Mouse (Mus musculus) liver, embryonic 16.5 days (tissue): ENCODE data around the gene Zfr2. TPM values are rescaled to one million over a fixed set of nuclear protein-coding genes. Genes with fewer than 3 reads are reported as not detected.

Source experiments
- ATAC-seq: fragments of 200-750 bp; cut with Nextera tagmentation; 2 replicates; pipeline ENCODE4 v1.8.0; 2017; ENCODE audit warnings: low read depth, mild to moderate bottlenecking, moderate number of reproducible peaks, moderate library complexity
- H3K27ac ChIP-seq: fragments of 300-500 bp; sonication (generic); 2 replicates; pipeline ENCODE4 v1.5.1; 2014; ENCODE audit warnings: mild to moderate bottlenecking, low read length
- H3K27me3 ChIP-seq: fragments of 300-500 bp; sonication (generic); 2 replicates; pipeline ENCODE4 v1.6.1; 2014; ENCODE audit warnings: low read depth, low read length, mixed read lengths; ENCODE audit not compliant: control insufficient read depth, insufficient read depth
- H3K36me3 ChIP-seq: fragments of 300-500 bp; sonication (generic); 2 replicates; pipeline ENCODE4 v1.6.1; 2014; ENCODE audit warnings: mild to moderate bottlenecking; ENCODE audit not compliant: control insufficient read depth, insufficient read depth
- H3K4me1 ChIP-seq: fragments of 300-500 bp; sonication (generic); 2 replicates; pipeline ENCODE4 v1.6.1; 2014; ENCODE audit warnings: low read depth, low read length, mixed read lengths; ENCODE audit not compliant: control insufficient read depth
- H3K4me2 ChIP-seq: fragments of 300-500 bp; sonication (generic); 2 replicates; pipeline ENCODE4 v1.6.1; 2014; ENCODE audit warnings: low read depth, low read length, mixed read lengths
- H3K4me3 ChIP-seq: fragments of 300-500 bp; sonication (generic); 2 replicates; pipeline ENCODE4 v1.5.1; 2014; ENCODE audit warnings: low read depth, mild to moderate bottlenecking, low read length
- H3K9ac ChIP-seq: fragments of 300-500 bp; sonication (generic); 2 replicates; pipeline ENCODE4 v1.6.1; 2014; ENCODE audit warnings: low read depth, low read length
- H3K9me3 ChIP-seq: fragments of 300-500 bp; sonication (generic); replicated peaks from 2 replicates; pipeline ENCODE4 v1.6.1; 2016; ENCODE audit warnings: low read length; ENCODE audit not compliant: control insufficient read depth
- WGBS: fragments of 180-500 bp; shearing (Covaris S2); extraction: QIAGEN DNeasy Blood & Tissue Kit; methylation state at CpG from one replicate; pipeline ENCODE4 v1.1.7; 2014; ENCODE audit not compliant: insufficient replicate concordance; 5-methylcytosine and 5-hydroxymethylcytosine counted together
- polyA plus RNA-seq: library from polyadenylated mRNA; unstranded; fragments of >200 nt; fragmentation: Nextera tagmentation; extraction: Ambion mirVana; gene quantifications from 2 replicates; pipeline ENCODE4 v1.2.1, GENCODE M21; 2015

The Zfr2 gene
- 0.59 and 1.1 TPM in 2 replicates for polyA plus RNA-seq

- Histone ChIP-seq H3K27me3 (peaks cover 44% of the 10 kb centered on the region), H3K9ac (peak within 1 kb of the TSS; percentile 70)
- WGBS: 6% methylated on average over 26 of the region's 29 CpGs
Observed at GRCm38 (mm10) chr10:81232580-81233225, at the start of gene Zfr2. Gene Zfr2 (plus strand): TSS chr10:81233155.

DNA sequence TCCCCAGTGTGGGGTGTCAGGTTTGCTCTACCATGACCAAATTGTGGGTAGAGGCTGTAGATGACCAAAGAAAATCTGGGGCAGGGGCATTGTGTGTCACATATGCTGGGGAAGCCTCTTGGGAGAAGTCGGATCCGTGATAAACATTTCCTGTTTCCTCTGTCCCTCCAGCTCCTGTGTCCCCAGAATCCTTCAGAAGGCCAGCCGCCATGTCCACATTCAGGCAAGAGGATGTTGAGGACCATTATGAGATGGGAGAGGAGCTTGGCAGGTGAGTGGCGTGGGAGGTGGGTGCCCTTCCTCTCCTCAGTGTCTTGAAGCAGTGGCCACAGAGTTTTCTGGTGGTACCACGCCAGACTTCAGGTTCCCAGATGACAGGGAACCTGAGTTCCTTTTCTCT is 49.1 kb upstream of the Zfr2 start, which contains the start of gene 4930442H23Rik:
Gene 4930442H23Rik, minus strand, starts transcription at position 45 of the 400 bp plus-strand sequence.
- Histone ChIP-seq H3K4me2 (peak within 1 kb of the TSS; percentile 85), H3K4me1 (peaks cover 16% of the 10 kb centered on the region), H3K9ac (peak within 1 kb of the TSS; percentile 79), H3K27me3 (no peaks in the 10 kb centered on the region), H3K9me3 (no peaks in the 10 kb centered on the region), H3K27ac (peak within 1 kb of the TSS; percentile 88), H3K36me3 (peaks cover 37% of the 10 kb centered on the region), H3K4me3 (peak within 1 kb of the TSS; percentile 79)
- WGBS: 71% methylated on average over 5 of the region's 5 CpGs
- ATAC-seq: no peak

More at GRCm38 (mm10) chr10:81232580-81233225, at the start of gene Zfr2:
- H3K4me3 ChIP-seq: peak within 1 kb of the TSS; percentile 70
- H3K4me1 ChIP-seq: peaks cover 13% of the 10 kb centered on the region
- H3K36me3 ChIP-seq: no peaks in the 10 kb centered on the region
- no peaks in the 10 kb centered on the region for H3K9me3 ChIP-seq
- peak within 1 kb of the TSS; percentile 85 for H3K4me2 ChIP-seq
- ATAC-seq: peak; percentile 85
- peak within 1 kb of the TSS; percentile 26; the same call in 1 of the 2 replicates for H3K27ac ChIP-seq

DNA sequence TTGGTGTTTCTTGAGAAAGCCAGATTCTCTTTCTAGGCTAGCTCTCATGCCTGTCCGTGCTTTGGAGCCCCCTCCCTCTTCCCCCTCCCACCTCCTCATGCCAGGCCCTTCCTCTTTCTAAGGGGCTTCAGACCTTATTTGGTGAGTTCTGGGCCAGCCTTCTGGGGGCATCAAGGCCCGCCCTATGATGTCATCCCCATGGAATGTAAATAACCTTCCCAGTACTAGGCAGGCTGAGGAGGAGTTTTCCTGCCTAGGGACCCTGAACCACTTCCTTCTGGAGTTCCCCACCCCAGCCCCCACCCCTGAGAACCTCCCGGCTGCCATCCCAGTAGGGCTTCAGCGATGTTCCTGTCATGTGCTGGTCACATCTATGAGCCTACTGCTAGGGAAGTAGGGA is 48.2 kb upstream of the Zfr2 start:
- H3K9me3 ChIP-seq: no peaks in the 10 kb centered on the region
- H3K4me1 ChIP-seq: peaks cover 11% of the 10 kb centered on the region
- H3K36me3 ChIP-seq: peaks cover 28% of the 10 kb centered on the region
- WGBS: 59% methylated on average over 4 of the region's 4 CpGs
- no peak overlapping the region for H3K4me2 ChIP-seq
- no peak for ATAC-seq
- no peaks in the 10 kb centered on the region for H3K27me3 ChIP-seq
- H3K9ac ChIP-seq: no peak overlapping the region
- no peak overlapping the region for H3K27ac ChIP-seq
- H3K4me3 ChIP-seq: no peak overlapping the region

- Histone ChIP-seq H3K4me3 (no peak overlapping the region), H3K9ac (no peak overlapping the region), H3K27me3 (no peaks in the 10 kb centered on the region), H3K4me1 (peaks cover 24% of the 10 kb centered on the region), H3K9me3 (no peaks in the 10 kb centered on the region), H3K4me2 (no peak overlapping the region), H3K36me3 (peaks cover 10% of the 10 kb centered on the region), H3K27ac (no peak overlapping the region)
- ATAC-seq: no peak
- 82% methylated on average over 9 of the region's 9 CpGs for whole genome bisulfite sequencing
Observed at GRCm38 (mm10) chr10:81187161-81187560, 45.8 kb upstream of the Zfr2 start.

DNA sequence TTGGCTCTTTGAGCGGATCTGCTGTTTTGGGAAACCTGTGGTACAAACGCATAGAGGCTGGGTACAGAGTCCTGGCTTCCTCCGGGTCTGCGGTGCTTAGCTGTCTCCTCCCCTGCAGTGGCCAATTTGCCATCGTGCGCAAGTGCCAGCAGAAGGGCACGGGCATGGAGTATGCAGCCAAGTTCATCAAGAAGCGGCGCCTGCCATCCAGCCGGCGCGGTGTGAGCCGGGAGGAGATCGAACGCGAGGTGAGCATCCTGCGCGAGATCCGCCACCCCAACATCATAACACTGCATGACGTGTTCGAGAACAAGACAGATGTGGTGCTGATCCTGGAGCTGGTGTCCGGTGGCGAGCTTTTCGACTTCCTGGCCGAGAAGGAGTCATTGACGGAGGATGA is 43.1 kb upstream of the Zfr2 start:
- 81% methylated on average over 26 of the region's 26 CpGs for WGBS
- Histone ChIP-seq H3K4me3 (no peak overlapping the region), H3K4me2 (no peak overlapping the region), H3K9ac (no peak overlapping the region), H3K27ac (no peak overlapping the region), H3K36me3 (peaks cover 6% of the 10 kb centered on the region), H3K27me3 (peaks cover 21% of the 10 kb centered on the region), H3K9me3 (no peaks in the 10 kb centered on the region), H3K4me1 (peaks cover 34% of the 10 kb centered on the region)
- ATAC-seq: no peak

- no peak overlapping the region for H3K9ac ChIP-seq
- H3K4me2 ChIP-seq: no peak overlapping the region
- H3K27ac ChIP-seq: no peak overlapping the region; the same call in 1 of the 2 replicates
- whole genome bisulfite sequencing: 66% methylated on average over 31 of the region's 31 CpGs
- peaks cover 6% of the 10 kb centered on the region for H3K36me3 ChIP-seq
- peaks cover 34% of the 10 kb centered on the region for H3K4me1 ChIP-seq
- no peak overlapping the region for H3K4me3 ChIP-seq
- H3K9me3 ChIP-seq: no peaks in the 10 kb centered on the region
- no peak for ATAC-seq
- peaks cover 26% of the 10 kb centered on the region for H3K27me3 ChIP-seq
Observed at GRCm38 (mm10) chr10:81190236-81190911, 42.6 kb upstream of the Zfr2 start.

DNA sequence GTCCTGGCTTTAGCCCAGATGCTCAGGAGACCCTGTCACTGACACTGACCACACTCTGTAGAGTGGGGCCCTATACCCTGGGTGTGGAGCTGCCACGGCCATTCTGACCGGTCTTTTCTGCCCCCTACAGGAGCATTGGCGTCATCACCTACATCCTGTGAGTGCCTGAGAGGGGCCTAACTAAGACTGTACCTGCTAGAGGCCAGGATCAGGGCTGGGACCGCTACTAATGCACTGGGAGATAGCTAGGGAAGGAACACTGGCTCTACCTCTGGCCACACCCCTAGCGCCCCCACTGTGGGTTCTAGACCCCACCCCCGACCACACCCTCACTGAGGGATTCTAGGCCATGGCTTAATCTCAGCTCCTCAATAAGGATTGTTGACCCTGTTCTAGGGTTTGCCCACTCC is 42.0 kb upstream of the Zfr2 start:
- H3K4me1 ChIP-seq: peaks cover 34% of the 10 kb centered on the region
- WGBS: 24% methylated on average over 6 of the region's 6 CpGs
- H3K9ac ChIP-seq: no peak overlapping the region
- no peak overlapping the region for H3K4me3 ChIP-seq
- no peak for ATAC-seq
- H3K27ac ChIP-seq: no peak overlapping the region
- no peaks in the 10 kb centered on the region for H3K9me3 ChIP-seq
- H3K36me3 ChIP-seq: peaks cover 6% of the 10 kb centered on the region
- no peak overlapping the region for H3K4me2 ChIP-seq
- peaks cover 32% of the 10 kb centered on the region for H3K27me3 ChIP-seq

- ATAC-seq: no peak
Observed at GRCm38 (mm10) chr10:81191342-81191982, 41.5 kb upstream of the Zfr2 start.

More at GRCm38 (mm10) chr10:81191342-81191982, 41.5 kb upstream of the Zfr2 start:
- Histone ChIP-seq H3K27ac (no peak overlapping the region), H3K4me1 (peaks cover 34% of the 10 kb centered on the region), H3K4me3 (no peak overlapping the region), H3K27me3 (peaks cover 37% of the 10 kb centered on the region), H3K9me3 (no peaks in the 10 kb centered on the region), H3K9ac (no peak overlapping the region), H3K4me2 (peak overlapping the region; percentile 91), H3K36me3 (peaks cover 6% of the 10 kb centered on the region)
- 60% methylated on average over 18 of the region's 18 CpGs for WGBS
